Mouse (Mus musculus) limb, embryonic 15.5 days (tissue): ENCODE results near the gene Tkfc. TPM values are rescaled to one million over a fixed set of nuclear protein-coding genes. Genes with fewer than 3 reads are reported as not detected.
"Not testable (repeated sequence)": the region's sequence is repeated elsewhere in the genome, so short reads cannot be mapped to it uniquely, and the experiment has no call there.

ENCODE experiments used
- ATAC-seq: fragments of 200-750 bp; cut with Nextera tagmentation; 2 replicates; pipeline ENCODE4 v1.8.0; 2017; ENCODE audit warnings: low read depth, moderate TSS enrichment; ENCODE audit not compliant: insufficient number of reproducible peaks, low FRiP score, low TSS enrichment
- H3K27ac ChIP-seq: fragments of 300-500 bp; sonication (generic); 2 replicates; pipeline ENCODE4 v1.5.1; 2015; ENCODE audit warnings: moderate library complexity, mild to moderate bottlenecking, inconsistent platforms
- H3K27me3 ChIP-seq: fragments of 300-500 bp; sonication (generic); 2 replicates; pipeline ENCODE4 v1.6.1; 2015; ENCODE audit warnings: inconsistent platforms
- H3K36me3 ChIP-seq: fragments of 300-500 bp; sonication (generic); 2 replicates; pipeline ENCODE4 v1.6.1; 2015; ENCODE audit warnings: inconsistent platforms
- H3K4me1 ChIP-seq: fragments of 300-500 bp; sonication (generic); 2 replicates; pipeline ENCODE4 v1.6.1; 2015; ENCODE audit warnings: inconsistent platforms
- H3K4me2 ChIP-seq: fragments of 300-500 bp; sonication (generic); 2 replicates; pipeline ENCODE4 v1.6.1; 2015; ENCODE audit warnings: mild to moderate bottlenecking, inconsistent platforms
- H3K4me3 ChIP-seq: fragments of 300-500 bp; sonication (generic); 2 replicates; pipeline ENCODE4 v1.5.1; 2015; ENCODE audit warnings: mild to moderate bottlenecking, inconsistent platforms
- H3K9ac ChIP-seq: fragments of 300-500 bp; sonication (generic); 2 replicates; pipeline ENCODE4 v1.6.1; 2015; ENCODE audit warnings: inconsistent platforms
- H3K9me3 ChIP-seq: fragments of 300-500 bp; sonication (generic); 2 replicates; pipeline ENCODE4 v1.6.1; 2016; ENCODE audit warnings: inconsistent platforms
- WGBS: fragments of 180-500 bp; shearing (Covaris S2); methylation state at CpG from one replicate; pipeline ENCODE4 v1.1.7; 2015; 5-methylcytosine and 5-hydroxymethylcytosine counted together
- polyA plus RNA-seq: library from polyadenylated mRNA; unstranded; fragments of >200 nt; fragmentation: Nextera tagmentation; extraction: Ambion mirVana; gene quantifications from 2 replicates; pipeline ENCODE4 v1.2.1, GENCODE M21; 2015

The Tkfc gene
- polyA plus RNA-seq, 1 experiment from 2014 or later: 12.0 TPM

- H3K27ac ChIP-seq, H3K9me3 ChIP-seq, H3K27me3 ChIP-seq, H3K9ac ChIP-seq, ATAC-seq, H3K4me3 ChIP-seq, H3K4me2 ChIP-seq, H3K36me3 ChIP-seq: not testable (repeated sequence)
- H3K4me1 ChIP-seq: peaks cover 14% of the 10 kb centered on the region
- WGBS: 68% methylated on average over 4 of the region's 4 CpGs
Measured at GRCm38 (mm10) chr19:10557837-10558375, 47.5 kb downstream of the Tkfc start.

GRCm38 (mm10) chr19:10557430-10557829 is 48.0 kb downstream of the Tkfc start:
- Histone ChIP-seq H3K27me3 (no peaks in the 10 kb centered on the region), H3K9me3 (no peaks in the 10 kb centered on the region), H3K4me2 (no peak overlapping the region), H3K4me3 (no peak overlapping the region), H3K9ac (no peak overlapping the region), H3K4me1 (peaks cover 14% of the 10 kb centered on the region), H3K36me3 (peaks cover 5% of the 10 kb centered on the region; the same call in 1 of the 2 replicates), H3K27ac (no peak overlapping the region)
- 82% methylated on average over 2 of the region's 2 CpGs for WGBS
- no peak for ATAC-seq

- WGBS: 84% methylated on average over 2 of the region's 2 CpGs
- Histone ChIP-seq H3K9me3 (no peaks in the 10 kb centered on the region), H3K27ac (no peak overlapping the region), H3K36me3 (peaks cover 8% of the 10 kb centered on the region; the same call in 1 of the 2 replicates), H3K4me2 (no peak overlapping the region), H3K9ac (no peak overlapping the region), H3K4me3 (no peak overlapping the region), H3K4me1 (peaks cover 14% of the 10 kb centered on the region), H3K27me3 (no peaks in the 10 kb centered on the region)
- ATAC-seq: no peak
Measured at GRCm38 (mm10) chr19:10557001-10557400, 48.5 kb downstream of the Tkfc start.

GRCm38 (mm10) chr19:10555624-10556510 is 49.6 kb downstream of the Tkfc start, which contains the start of gene Tmem216:
TSS of gene Tmem216 (minus strand) at chr19:10556238.
- Histone ChIP-seq H3K4me2 (peak within 1 kb of the TSS; percentile 75), H3K27ac (peak within 1 kb of the TSS; percentile 83), H3K4me1 (peaks cover 14% of the 10 kb centered on the region), H3K9ac (peak within 1 kb of the TSS; percentile 50), H3K4me3 (peak within 1 kb of the TSS; percentile 66), H3K36me3 (peaks cover 19% of the 10 kb centered on the region), H3K9me3 (no peaks in the 10 kb centered on the region), H3K27me3 (no peaks in the 10 kb centered on the region)
- peak; percentile 95 for ATAC-seq
- WGBS: under 1% methylated on average over 43 of the region's 43 CpGs

GRCm38 (mm10) chr19:10539454-10539853 is 66.0 kb downstream of the Tkfc start:
- 97% methylated on average over 5 of the region's 5 CpGs for WGBS
- H3K4me3 ChIP-seq: no peak overlapping the region
- peaks cover 82% of the 10 kb centered on the region for H3K36me3 ChIP-seq
- no peaks in the 10 kb centered on the region for H3K9me3 ChIP-seq
- no peak overlapping the region for H3K9ac ChIP-seq
- no peak for ATAC-seq
- no peak overlapping the region for H3K4me2 ChIP-seq
- H3K27me3 ChIP-seq: no peaks in the 10 kb centered on the region
- H3K27ac ChIP-seq: no peak overlapping the region
- no peaks in the 10 kb centered on the region for H3K4me1 ChIP-seq

Other genes with a start within 250 kb of the Tkfc start
- 1.3 and 1.4 TPM in 2 replicates for gene Syt7, start 216.6 kb downstream of the Tkfc start, polyA plus RNA-seq
- 0.46 and 0.68 TPM in 2 replicates for gene Lrrc10b, start 148.2 kb downstream of the Tkfc start, polyA plus RNA-seq
- 0.13 and 0.30 TPM in 2 replicates for gene Ppp1r32, start 122.7 kb downstream of the Tkfc start, polyA plus RNA-seq
- 38.2 and 39.2 TPM in 2 replicates for gene Cpsf7, start 80.4 kb downstream of the Tkfc start, polyA plus RNA-seq
- gene Sdhaf2, start 79.5 kb downstream of the Tkfc start, polyA plus RNA-seq: 59.5 and 60.3 TPM in 2 replicates
- gene Tmem216, start 49.4 kb downstream of the Tkfc start, polyA plus RNA-seq: 34.2 and 37.3 TPM in 2 replicates
- 21.6 and 25.8 TPM in 2 replicates for gene Cyb561a3, start 28.5 kb downstream of the Tkfc start, polyA plus RNA-seq
- 26.8 and 31.1 TPM in 2 replicates for gene Tmem138, start 28.3 kb downstream of the Tkfc start, polyA plus RNA-seq
- 350 and 363 TPM in 2 replicates for gene Ddb1, start 327 bp downstream of the Tkfc start, polyA plus RNA-seq
- 2.8 and 3.1 TPM in 2 replicates for gene Vwce, start 28.6 kb upstream of the Tkfc start, polyA plus RNA-seq
- not detected in 2 replicates for gene Pga5, start 72.4 kb upstream of the Tkfc start, polyA plus RNA-seq
- 46.0 and 48.6 TPM in 2 replicates for gene Vps37c, start 83.1 kb upstream of the Tkfc start, polyA plus RNA-seq
- 0.67 and 1.0 TPM in 2 replicates for gene Cd5, start 133.3 kb upstream of the Tkfc start, polyA plus RNA-seq
- not detected in 2 replicates for gene Cd6, start 224.4 kb upstream of the Tkfc start, polyA plus RNA-seq
- 5.0 and 5.1 TPM in 2 replicates for gene Slc15a3, start 234.1 kb upstream of the Tkfc start, polyA plus RNA-seq